Mouse (Mus musculus) liver, embryonic 11.5 days (tissue): ENCODE results near the gene Trpm3. TPM values are rescaled to one million over a fixed set of nuclear protein-coding genes. Genes with fewer than 3 reads are reported as not detected.

ENCODE experiments used
- ATAC-seq: fragments of 200-750 bp; cut with Nextera tagmentation; replicated peaks from 2 replicates; pipeline ENCODE4 v1.8.0; 2017; ENCODE audit warnings: moderate number of reproducible peaks, mild to moderate bottlenecking, moderate TSS enrichment, moderate library complexity; ENCODE audit not compliant: low FRiP score
- DNase-seq: peaks from one replicate; pipeline ENCODE4 v3.0.0-alpha.2; 2017; ENCODE audit warnings: low spot score
- H3K27ac ChIP-seq: fragments of 300-500 bp; sonication (generic); 2 replicates; pipeline ENCODE4 v1.5.1; 2014; ENCODE audit warnings: mild to moderate bottlenecking, low read depth, low read length, control low read depth
- H3K27me3 ChIP-seq: fragments of 300-500 bp; sonication (generic); replicated peaks from 2 replicates; pipeline ENCODE4 v1.6.1; 2014; ENCODE audit warnings: low read length, mixed read lengths; ENCODE audit not compliant: control insufficient read depth, insufficient read depth
- H3K36me3 ChIP-seq: fragments of 300-500 bp; sonication (generic); 2 replicates; pipeline ENCODE4 v1.6.1; 2014; ENCODE audit warnings: mild to moderate bottlenecking, low read length, moderate library complexity, mixed read lengths; ENCODE audit not compliant: control insufficient read depth, insufficient read depth
- H3K4me1 ChIP-seq: fragments of 300-500 bp; sonication (generic); replicated peaks from 2 replicates; pipeline ENCODE4 v1.6.1; 2014; ENCODE audit warnings: low read length, mixed read lengths; ENCODE audit not compliant: control insufficient read depth, insufficient read depth
- H3K4me2 ChIP-seq: fragments of 300-500 bp; sonication (generic); 2 replicates; pipeline ENCODE4 v1.6.1; 2014; ENCODE audit warnings: mild to moderate bottlenecking, control low read depth, moderate library complexity
- H3K4me3 ChIP-seq: fragments of 300-500 bp; sonication (generic); 2 replicates; pipeline ENCODE4 v1.5.1; 2014; ENCODE audit warnings: low read depth, low read length, control low read depth
- H3K9ac ChIP-seq: fragments of 300-500 bp; sonication (generic); 2 replicates; pipeline ENCODE4 v1.6.1; 2014; ENCODE audit warnings: low read depth, low read length, control low read depth
- H3K9me3 ChIP-seq: fragments of 300-500 bp; sonication (generic); 2 replicates; pipeline ENCODE4 v1.6.1; 2016; ENCODE audit warnings: low read length, inconsistent platforms, mixed read lengths; ENCODE audit not compliant: control insufficient read depth
- WGBS: fragments of 180-500 bp; shearing (Covaris S2); extraction: QIAGEN DNeasy Blood & Tissue Kit; methylation state at CpG from one replicate; pipeline ENCODE4 v1.1.7; 2014; 5-methylcytosine and 5-hydroxymethylcytosine counted together
- polyA plus RNA-seq: library from polyadenylated mRNA; unstranded; fragments of >200 nt; fragmentation: Nextera tagmentation; extraction: Ambion mirVana; gene quantifications from 2 replicates; pipeline ENCODE4 v1.2.1, GENCODE M21; 2014

Gene Trpm3
- polyA plus RNA-seq, 1 experiment from 2014 or later, result 0.26 TPM

GRCm38 (mm10) chr19:22781579-22781978 is 642.7 kb downstream of the Trpm3 start:
- H3K9me3 ChIP-seq, result no peaks in the 10 kb centered on the region
- no peaks in the 10 kb centered on the region for H3K27me3 ChIP-seq
- H3K27ac ChIP-seq, result no peak overlapping the region
- H3K4me2 ChIP-seq, result no peak overlapping the region
- no peak overlapping the region for H3K9ac ChIP-seq
- H3K4me1 ChIP-seq, result no peaks in the 10 kb centered on the region
- ATAC-seq (no peak), DNase-seq (no peak)
- no peaks in the 10 kb centered on the region for H3K36me3 ChIP-seq
- no peak overlapping the region for H3K4me3 ChIP-seq

GRCm38 (mm10) chr19:22783745-22784144 is 644.9 kb downstream of the Trpm3 start:
- Histone ChIP-seq H3K27me3 (no peaks in the 10 kb centered on the region), H3K4me1 (no peaks in the 10 kb centered on the region), H3K36me3 (no peaks in the 10 kb centered on the region), H3K9me3 (no peaks in the 10 kb centered on the region), H3K4me3 (no peak overlapping the region), H3K27ac (no peak overlapping the region), H3K9ac (no peak overlapping the region), H3K4me2 (no peak overlapping the region)
- WGBS, result 67% methylated on average over 2 of the region's 2 CpGs
- no peak for ATAC-seq
- DNase-seq, result no peak

GRCm38 (mm10) chr19:22789753-22790152 is 650.9 kb downstream of the Trpm3 start:
- H3K4me1 ChIP-seq, result no peaks in the 10 kb centered on the region
- H3K9ac ChIP-seq, result no peak overlapping the region
- no peaks in the 10 kb centered on the region for H3K36me3 ChIP-seq
- ATAC-seq, result no peak
- WGBS, result 71% methylated on average over 3 of the region's 3 CpGs
- H3K4me2 ChIP-seq, result no peak overlapping the region
- H3K27ac ChIP-seq, result no peak overlapping the region
- no peak for DNase-seq
- H3K4me3 ChIP-seq, result no peak overlapping the region
- no peaks in the 10 kb centered on the region for H3K9me3 ChIP-seq
- no peaks in the 10 kb centered on the region for H3K27me3 ChIP-seq

- H3K9me3 ChIP-seq, result no peaks in the 10 kb centered on the region
- H3K4me1 ChIP-seq, result no peaks in the 10 kb centered on the region
- WGBS, result 77% methylated on average over 2 of the region's 2 CpGs
- no peak overlapping the region for H3K27ac ChIP-seq
- H3K4me2 ChIP-seq, result no peak overlapping the region
- no peaks in the 10 kb centered on the region for H3K27me3 ChIP-seq
- no peaks in the 10 kb centered on the region for H3K36me3 ChIP-seq
- ATAC-seq, result no peak
- DNase-seq, result no peak
- no peak overlapping the region for H3K4me3 ChIP-seq
- H3K9ac ChIP-seq, result no peak overlapping the region
Observed at GRCm38 (mm10) chr19:22796996-22797395, 658.1 kb downstream of the Trpm3 start.

DNA sequence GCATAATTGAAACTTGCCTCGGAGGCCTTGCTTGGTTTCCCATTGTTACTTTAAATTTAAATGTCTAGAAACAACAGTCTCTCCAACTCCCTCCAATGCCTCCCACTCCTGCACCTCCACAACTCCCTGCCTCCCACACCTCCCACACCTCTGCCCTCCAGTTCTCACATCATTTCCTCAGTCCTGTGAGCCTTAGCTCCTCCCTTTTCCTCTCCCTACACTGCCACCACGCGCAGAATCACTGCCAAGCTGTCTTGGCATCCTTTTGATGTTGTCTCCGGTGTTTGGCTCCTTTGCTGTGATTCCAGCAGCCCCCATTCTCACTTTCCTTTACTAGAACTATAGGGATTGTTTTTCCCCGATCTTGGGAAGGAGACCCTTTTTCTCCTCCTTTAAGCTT is 661.6 kb downstream of the Trpm3 start:
- DNase-seq (no peak), ATAC-seq (no peak)
- H3K4me2 ChIP-seq, result no peak overlapping the region
- WGBS, result 22% methylated on average over 5 of the region's 5 CpGs
- H3K27ac ChIP-seq, result no peak overlapping the region
- H3K9me3 ChIP-seq, result no peaks in the 10 kb centered on the region
- H3K9ac ChIP-seq, result no peak overlapping the region
- no peak overlapping the region for H3K4me3 ChIP-seq
- H3K4me1 ChIP-seq, result no peaks in the 10 kb centered on the region
- no peaks in the 10 kb centered on the region for H3K27me3 ChIP-seq
- H3K36me3 ChIP-seq, result no peaks in the 10 kb centered on the region

- no peaks in the 10 kb centered on the region for H3K4me1 ChIP-seq
- no peaks in the 10 kb centered on the region for H3K9me3 ChIP-seq
- no peak for ATAC-seq
- H3K27ac ChIP-seq, result no peak overlapping the region
- no peak overlapping the region for H3K4me3 ChIP-seq
- no peaks in the 10 kb centered on the region for H3K27me3 ChIP-seq
- H3K9ac ChIP-seq, result no peak overlapping the region
- no peaks in the 10 kb centered on the region for H3K36me3 ChIP-seq
- H3K4me2 ChIP-seq, result no peak overlapping the region
- DNase-seq, result no peak
Observed at GRCm38 (mm10) chr19:22803396-22803795, 664.5 kb downstream of the Trpm3 start.

DNA sequence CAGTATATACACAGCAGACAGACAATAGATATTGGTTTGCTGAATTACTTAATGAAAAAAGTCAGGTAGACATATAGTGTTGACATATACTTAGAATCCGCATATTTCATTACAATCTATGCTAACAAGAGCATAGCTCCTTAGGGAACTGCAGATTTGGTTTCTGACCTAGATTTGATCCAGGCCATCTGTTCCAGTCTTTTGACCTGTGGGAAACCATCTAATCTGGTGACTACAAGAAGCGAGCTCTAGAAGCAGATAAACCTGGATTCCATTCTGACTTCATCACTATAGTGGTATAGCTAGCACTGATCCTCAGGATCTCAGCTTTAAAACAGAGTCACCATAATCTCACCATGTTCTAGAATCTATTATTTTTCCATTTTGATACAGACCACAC is 665.5 kb downstream of the Trpm3 start:
- H3K36me3 ChIP-seq, result no peaks in the 10 kb centered on the region
- no peak for DNase-seq
- H3K9ac ChIP-seq, result no peak overlapping the region
- H3K27me3 ChIP-seq, result no peaks in the 10 kb centered on the region
- no peaks in the 10 kb centered on the region for H3K9me3 ChIP-seq
- WGBS, result 74% methylated on average over 2 of the region's 2 CpGs
- ATAC-seq, result no peak
- no peaks in the 10 kb centered on the region for H3K4me1 ChIP-seq
- H3K4me3 ChIP-seq, result no peak overlapping the region
- no peak overlapping the region for H3K27ac ChIP-seq
- no peak overlapping the region for H3K4me2 ChIP-seq

DNA sequence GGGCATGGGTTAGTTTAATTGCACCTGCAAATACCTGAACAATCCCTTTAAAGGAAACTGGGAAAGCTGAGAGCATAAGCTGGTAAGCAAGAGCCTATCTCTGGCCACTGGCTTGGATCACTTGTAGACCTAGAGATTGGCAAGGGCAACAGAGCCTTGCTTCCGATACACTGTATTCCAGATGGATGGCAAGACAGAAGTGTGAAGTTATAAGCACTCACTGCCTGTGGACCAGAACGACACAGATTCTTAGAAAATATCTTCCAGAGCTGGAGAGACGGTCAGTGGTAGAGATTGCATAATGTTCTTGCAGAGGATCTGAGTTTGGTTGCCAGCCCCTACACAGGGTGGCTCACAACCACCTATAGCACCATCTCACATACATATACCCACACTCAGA is 671.4 kb downstream of the Trpm3 start:
- Histone ChIP-seq H3K4me2 (no peak overlapping the region), H3K9me3 (no peaks in the 10 kb centered on the region), H3K9ac (no peak overlapping the region), H3K4me1 (no peaks in the 10 kb centered on the region), H3K27me3 (no peaks in the 10 kb centered on the region), H3K27ac (no peak overlapping the region), H3K4me3 (no peak overlapping the region), H3K36me3 (no peaks in the 10 kb centered on the region)
- no peak for DNase-seq
- WGBS, result 71% methylated on average over 3 of the region's 3 CpGs
- no peak for ATAC-seq

DNA sequence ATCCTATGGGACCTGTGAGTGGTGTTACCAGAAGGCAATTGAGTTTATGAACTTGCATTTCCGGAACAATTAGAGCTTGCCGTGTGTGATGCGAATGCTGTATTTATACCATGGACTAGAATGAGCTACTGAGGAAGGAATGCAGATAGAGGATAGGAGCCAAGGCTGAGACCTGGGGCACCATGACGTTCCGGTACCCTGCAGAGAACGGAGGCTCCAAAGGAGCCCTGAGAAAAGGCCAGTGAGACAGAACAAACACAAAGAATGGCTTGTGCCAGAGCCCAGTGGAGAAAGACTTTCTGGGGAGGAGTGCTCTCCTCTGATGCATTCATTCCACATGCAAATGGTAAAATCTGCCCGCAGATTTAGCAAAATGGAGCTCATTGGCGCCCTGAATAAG is 682.9 kb downstream of the Trpm3 start:
- Histone ChIP-seq H3K4me2 (no peak overlapping the region), H3K27me3 (no peaks in the 10 kb centered on the region), H3K36me3 (no peaks in the 10 kb centered on the region), H3K9ac (no peak overlapping the region), H3K4me1 (no peaks in the 10 kb centered on the region), H3K27ac (no peak overlapping the region), H3K9me3 (no peaks in the 10 kb centered on the region), H3K4me3 (no peak overlapping the region)
- ATAC-seq (no peak), DNase-seq (no peak)
- WGBS, result 81% methylated on average over 8 of the region's 8 CpGs
